15 mouse cellular contexts compared by ENCODE assay signal in the genomic region with DNA sequence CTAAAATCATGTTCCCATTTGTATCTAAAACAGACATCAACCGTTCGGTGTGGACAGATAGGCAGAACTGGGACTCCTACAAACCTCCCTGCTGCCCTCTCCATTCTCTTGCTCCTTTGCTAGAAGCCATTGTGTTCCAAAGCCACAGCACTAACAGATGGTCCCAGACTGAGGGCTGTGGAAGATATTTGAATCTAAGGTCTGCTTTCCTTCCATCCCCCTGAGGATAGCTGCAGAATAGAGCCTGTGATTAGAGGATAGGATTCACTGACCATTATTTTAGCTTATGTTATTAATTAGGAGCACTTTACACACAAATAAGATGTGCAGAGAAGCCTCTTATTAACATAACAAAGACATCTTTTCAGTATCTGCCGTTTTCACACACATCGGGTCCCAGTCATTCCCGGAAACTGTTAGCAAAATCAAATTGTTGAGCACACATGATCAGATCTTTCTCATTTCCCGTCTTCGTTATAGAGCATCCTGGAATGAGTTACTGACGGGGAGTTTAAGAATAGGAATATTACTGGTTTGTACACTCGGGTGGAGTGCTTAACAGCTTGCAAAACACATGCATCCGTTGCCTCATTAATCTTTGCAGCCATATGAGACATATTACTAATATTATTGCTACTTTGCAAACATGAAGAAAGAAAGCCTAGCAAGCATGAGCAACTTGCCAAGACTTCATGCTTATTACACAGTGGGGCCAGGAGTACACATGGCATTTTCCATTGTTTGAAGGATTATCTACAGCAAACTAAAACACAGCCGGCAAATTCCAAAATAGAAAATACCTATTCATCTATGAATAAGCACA.
DNase-seq lines count a peak whose midpoint lies in the region; ATAC-seq lines count a peak whose summit lies in the region.
"Had no signal": no experiment of that assay in that cellular context is flagged by ENCODE, and none has a peak within 500 bp of the region (broad histone marks: within the 10 kb centered on the region; RNA-seq: fewer than 3 reads in every experiment).

No protein-coding gene starts in this region.

- DNase-seq in embryonic facial prominence, embryonic 14.5 days (ENCODE audit: low spot score), result peak; percentile 68
- DNase-seq in embryonic facial prominence, embryonic 10.5 days (ENCODE audit: low spot score), result no peak
- DNase-seq in neural tube, embryonic 11.5 days (ENCODE audit: low spot score), result no peak
- DNase-seq in gastrocnemius, adult 18-20 months (ENCODE audit: low spot score), result no peak
- DNase-seq in layer of hippocampus, postnatal 25 days (ENCODE audit: extremely low spot score in 1 of 2, low spot score in 1 of 2), result no peak
- DNase-seq: B cell, adult 2 months; heart, postnatal 4 days; kidney, adult 9 months; right cerebral cortex, postnatal 14 days had no signal

- H3K36me3 ChIP-seq in embryonic facial prominence, embryonic 14.5 days (ENCODE audit: control insufficient read depth, insufficient read depth, low read length), result no peaks in the 10 kb centered on the region
- no peaks in the 10 kb centered on the region for H3K36me3 ChIP-seq in embryonic facial prominence, embryonic 10.5 days (replicated peaks)
- H3K36me3 ChIP-seq in neural tube, embryonic 11.5 days (ENCODE audit: control insufficient read depth, insufficient read depth, low read length), result no peaks in the 10 kb centered on the region
- H3K36me3 ChIP-seq in neural tube, embryonic 15.5 days, result no peaks in the 10 kb centered on the region
- H3K36me3 ChIP-seq in hindbrain, embryonic 13.5 days, result no peaks in the 10 kb centered on the region
- no peaks in the 10 kb centered on the region for H3K36me3 ChIP-seq in stomach, embryonic 16.5 days (ENCODE audit: control insufficient read depth, insufficient read depth, low read length)
- H3K36me3 ChIP-seq: G1E; neural tube, embryonic 13.5 days had no signal

- no peak overlapping the region for H3K9ac ChIP-seq in embryonic facial prominence, embryonic 14.5 days (ENCODE audit: low read depth, low read length)
- H3K9ac ChIP-seq in neural tube, embryonic 11.5 days (ENCODE audit: low read length), result no peak overlapping the region
- no peak overlapping the region for H3K9ac ChIP-seq in neural tube, embryonic 15.5 days (replicated peaks)
- no peak overlapping the region for H3K9ac ChIP-seq in hindbrain, embryonic 13.5 days
- no peak overlapping the region for H3K9ac ChIP-seq in stomach, embryonic 16.5 days (ENCODE audit: low read length)
- H3K9ac ChIP-seq: neural tube, embryonic 13.5 days had no signal

- WGBS in embryonic facial prominence, embryonic 14.5 days, result 66% methylated on average over 11 of the region's 11 CpGs
- WGBS in embryonic facial prominence, embryonic 10.5 days, result 87% methylated on average over 11 of the region's 11 CpGs
- 80% methylated on average over 11 of the region's 11 CpGs for WGBS in neural tube, embryonic 11.5 days
- WGBS in neural tube, embryonic 15.5 days, result 54% methylated on average over 11 of the region's 11 CpGs
- WGBS in hindbrain, embryonic 13.5 days, result 35% methylated on average over 11 of the region's 11 CpGs
- 76% methylated on average over 11 of the region's 11 CpGs for WGBS in stomach, embryonic 16.5 days

- H3K27ac ChIP-seq in embryonic facial prominence, embryonic 14.5 days (replicated peaks; ENCODE audit: low read depth, low read length), result no peak overlapping the region; the same call in 1 of the 2 replicates
- no peak overlapping the region for H3K27ac ChIP-seq in embryonic facial prominence, embryonic 10.5 days (replicated peaks)
- H3K27ac ChIP-seq in neural tube, embryonic 11.5 days (ENCODE audit: low read depth, low read length), result no peak overlapping the region
- no peak overlapping the region for H3K27ac ChIP-seq in neural tube, embryonic 15.5 days (replicated peaks)
- peak overlapping the region; percentile 41; the same call in 1 of the 2 replicates for H3K27ac ChIP-seq in hindbrain, embryonic 13.5 days
- H3K27ac ChIP-seq in stomach, embryonic 16.5 days (ENCODE audit: low read length), result 0 out of 2 replicates have a peak overlapping the region, but pooled peaks have one; percentile 33
- H3K27ac ChIP-seq: neural tube, embryonic 13.5 days had no signal

- no peak overlapping the region for H3K4me2 ChIP-seq in embryonic facial prominence, embryonic 14.5 days (ENCODE audit: low read depth, low read length)
- H3K4me2 ChIP-seq in neural tube, embryonic 11.5 days (ENCODE audit: low read depth), result no peak overlapping the region
- H3K4me2 ChIP-seq in neural tube, embryonic 15.5 days, result no peak overlapping the region
- no peak overlapping the region for H3K4me2 ChIP-seq in hindbrain, embryonic 13.5 days
- no peak overlapping the region for H3K4me2 ChIP-seq in stomach, embryonic 16.5 days (ENCODE audit: low read depth, low read length)
- H3K4me2 ChIP-seq: neural tube, embryonic 13.5 days had no signal

- no peaks in the 10 kb centered on the region for H3K27me3 ChIP-seq in embryonic facial prominence, embryonic 14.5 days (replicated peaks; ENCODE audit: control insufficient read depth, insufficient read depth, low read length)
- H3K27me3 ChIP-seq in embryonic facial prominence, embryonic 10.5 days (replicated peaks; ENCODE audit: low read depth, poor library complexity, severe bottlenecking), result no peaks in the 10 kb centered on the region
- no peaks in the 10 kb centered on the region for H3K27me3 ChIP-seq in neural tube, embryonic 11.5 days (ENCODE audit: control insufficient read depth, insufficient read depth, low read length)
- no peaks in the 10 kb centered on the region for H3K27me3 ChIP-seq in neural tube, embryonic 15.5 days (replicated peaks)
- no peaks in the 10 kb centered on the region for H3K27me3 ChIP-seq in hindbrain, embryonic 13.5 days
- H3K27me3 ChIP-seq in stomach, embryonic 16.5 days (ENCODE audit: control insufficient read depth, insufficient read depth, low read length), result no peaks in the 10 kb centered on the region
- H3K27me3 ChIP-seq: neural tube, embryonic 13.5 days had no signal

- 0 out of 2 replicates have a peak, but pooled peaks cover 2% of the 10 kb centered on the region for H3K4me1 ChIP-seq in embryonic facial prominence, embryonic 14.5 days (ENCODE audit: control insufficient read depth, insufficient read depth, low read length)
- no peaks in the 10 kb centered on the region for H3K4me1 ChIP-seq in embryonic facial prominence, embryonic 10.5 days
- H3K4me1 ChIP-seq in neural tube, embryonic 11.5 days (ENCODE audit: control insufficient read depth, insufficient read depth, low read length), result no peaks in the 10 kb centered on the region
- H3K4me1 ChIP-seq in neural tube, embryonic 15.5 days, result peaks cover 3% of the 10 kb centered on the region; the same call in 1 of the 2 replicates
- peaks cover 16% of the 10 kb centered on the region for H3K4me1 ChIP-seq in hindbrain, embryonic 13.5 days (replicated peaks)
- peaks cover 3% of the 10 kb centered on the region; the same call in 1 of the 2 replicates for H3K4me1 ChIP-seq in stomach, embryonic 16.5 days (ENCODE audit: control insufficient read depth, insufficient read depth, low read length)

- 0 out of 2 replicates have a peak, but pooled peaks have one; percentile 22 for ATAC-seq in embryonic facial prominence, embryonic 14.5 days (ENCODE audit: low read depth)
- ATAC-seq in neural tube, embryonic 11.5 days (ENCODE audit: insufficient read depth, low FRiP score, low TSS enrichment), result peak; percentile 55; the same call in 1 of the 2 replicates
- ATAC-seq in neural tube, embryonic 15.5 days (ENCODE audit: low FRiP score), result no peak
- peak; percentile 56; the same call in 1 of the 2 replicates for ATAC-seq in hindbrain, embryonic 13.5 days (ENCODE audit: low FRiP score)
- no peak for ATAC-seq in stomach, embryonic 16.5 days (ENCODE audit: insufficient read depth, low FRiP score)
- ATAC-seq: activated CD4-positive, CD25-positive, alpha-beta regulatory T cell, adult 4 months had no signal

- H3K9me3 ChIP-seq in embryonic facial prominence, embryonic 14.5 days (ENCODE audit: control insufficient read depth, low read length), result no peaks in the 10 kb centered on the region
- H3K9me3 ChIP-seq in embryonic facial prominence, embryonic 10.5 days, result no peaks in the 10 kb centered on the region
- no peaks in the 10 kb centered on the region for H3K9me3 ChIP-seq in neural tube, embryonic 11.5 days (ENCODE audit: control insufficient read depth, low read length)
- no peaks in the 10 kb centered on the region for H3K9me3 ChIP-seq in neural tube, embryonic 15.5 days (replicated peaks)
- H3K9me3 ChIP-seq in hindbrain, embryonic 13.5 days, result no peaks in the 10 kb centered on the region
- no peaks in the 10 kb centered on the region for H3K9me3 ChIP-seq in stomach, embryonic 16.5 days (replicated peaks; ENCODE audit: control insufficient read depth, low read length)
- H3K9me3 ChIP-seq: G1E; neural tube, embryonic 13.5 days had no signal

- H3K4me3 ChIP-seq in embryonic facial prominence, embryonic 14.5 days (ENCODE audit: low read depth, low read length), result no peak overlapping the region
- no peak overlapping the region for H3K4me3 ChIP-seq in embryonic facial prominence, embryonic 10.5 days
- H3K4me3 ChIP-seq in neural tube, embryonic 11.5 days (ENCODE audit: low read depth, low read length), result no peak overlapping the region
- no peak overlapping the region for H3K4me3 ChIP-seq in neural tube, embryonic 15.5 days (replicated peaks)
- H3K4me3 ChIP-seq in hindbrain, embryonic 13.5 days, result no peak overlapping the region
- H3K4me3 ChIP-seq in stomach, embryonic 16.5 days (replicated peaks; ENCODE audit: low read length), result no peak overlapping the region
- H3K4me3 ChIP-seq: neural tube, embryonic 13.5 days had no signal

Comparison
In these comparisons a context has a peak if more than half of its experiments do, and no peak if none do; other contexts are left out.
1. ATAC-seq: peak in embryonic facial prominence, embryonic 14.5 days (single experiment), neural tube, embryonic 11.5 days (single experiment) and hindbrain, embryonic 13.5 days (single experiment); none in neural tube, embryonic 15.5 days (single experiment) and stomach, embryonic 16.5 days (single experiment).
2. H3K27ac ChIP-seq: peak in hindbrain, embryonic 13.5 days (single experiment) and stomach, embryonic 16.5 days (single experiment); none in embryonic facial prominence, embryonic 14.5 days (single experiment), embryonic facial prominence, embryonic 10.5 days (single experiment), neural tube, embryonic 11.5 days (single experiment) and neural tube, embryonic 15.5 days (single experiment).